Mouse (Mus musculus) intestine, postnatal 0 days (tissue): ENCODE measurements around the gene Man1c1. TPM values are rescaled to one million over a fixed set of nuclear protein-coding genes. Genes with fewer than 3 reads are reported as not detected.

ENCODE experiments used
- ATAC-seq: fragments of 200-750 bp; cut with Nextera tagmentation; 2 replicates; pipeline ENCODE4 v1.8.0; 2017; ENCODE audit warnings: mild to moderate bottlenecking, moderate TSS enrichment, moderate library complexity
- H3K27ac ChIP-seq: fragments of 300-500 bp; sonication (generic); 2 replicates; pipeline ENCODE4 v1.5.1; 2014; ENCODE audit warnings: mild to moderate bottlenecking, low read depth, low read length, moderate library complexity
- H3K27me3 ChIP-seq: fragments of 300-500 bp; sonication (generic); replicated peaks from 2 replicates; pipeline ENCODE4 v1.6.1; 2014; ENCODE audit warnings: low read length, mixed read lengths; ENCODE audit not compliant: control insufficient read depth, insufficient read depth
- H3K36me3 ChIP-seq: fragments of 300-500 bp; sonication (generic); 2 replicates; pipeline ENCODE4 v1.6.1; 2014; ENCODE audit warnings: mild to moderate bottlenecking, moderate library complexity; ENCODE audit not compliant: control insufficient read depth, insufficient read depth
- H3K4me1 ChIP-seq: fragments of 300-500 bp; sonication (generic); replicated peaks from 2 replicates; pipeline ENCODE4 v1.6.1; 2014; ENCODE audit warnings: antibody characterized with exemption, low read length, mixed read lengths; ENCODE audit not compliant: control insufficient read depth, insufficient read depth
- H3K4me2 ChIP-seq: fragments of 300-500 bp; sonication (generic); replicated peaks from 2 replicates; pipeline ENCODE4 v1.6.1; 2014; ENCODE audit warnings: low read depth, mild to moderate bottlenecking, moderate library complexity
- H3K4me3 ChIP-seq: fragments of 300-500 bp; sonication (generic); 2 replicates; pipeline ENCODE4 v1.5.1; 2014; ENCODE audit warnings: low read depth, low read length
- H3K9ac ChIP-seq: fragments of 300-500 bp; sonication (generic); 2 replicates; pipeline ENCODE4 v1.6.1; 2014; ENCODE audit warnings: mild to moderate bottlenecking, low read depth, low read length
- H3K9me3 ChIP-seq: fragments of 300-500 bp; sonication (generic); 2 replicates; pipeline ENCODE4 v1.6.1; 2016; ENCODE audit warnings: mixed run types; ENCODE audit not compliant: control insufficient read depth
- CTCF ChIP-seq: sonication (generic); IDR thresholded peaks from 2 replicates; pipeline ENCODE4 v1.5.1; 2016; ENCODE audit warnings: low read depth, mild to moderate bottlenecking, control low read depth, antibody characterized with exemption, moderate library complexity
- WGBS: fragments of 180-500 bp; shearing (Covaris S2); extraction: QIAGEN DNeasy Blood & Tissue Kit; methylation state at CpG from one replicate; pipeline ENCODE4 v1.1.7; 2014; 5-methylcytosine and 5-hydroxymethylcytosine counted together
- polyA plus RNA-seq: library from polyadenylated mRNA; unstranded; fragments of >200 nt; fragmentation: Nextera tagmentation; extraction: Ambion mirVana; gene quantifications from 2 replicates; pipeline ENCODE4 v1.2.1, GENCODE M21; 2015

Gene Man1c1
- polyA plus RNA-seq, 1 experiment from 2014 or later = 1.7 TPM

DNA sequence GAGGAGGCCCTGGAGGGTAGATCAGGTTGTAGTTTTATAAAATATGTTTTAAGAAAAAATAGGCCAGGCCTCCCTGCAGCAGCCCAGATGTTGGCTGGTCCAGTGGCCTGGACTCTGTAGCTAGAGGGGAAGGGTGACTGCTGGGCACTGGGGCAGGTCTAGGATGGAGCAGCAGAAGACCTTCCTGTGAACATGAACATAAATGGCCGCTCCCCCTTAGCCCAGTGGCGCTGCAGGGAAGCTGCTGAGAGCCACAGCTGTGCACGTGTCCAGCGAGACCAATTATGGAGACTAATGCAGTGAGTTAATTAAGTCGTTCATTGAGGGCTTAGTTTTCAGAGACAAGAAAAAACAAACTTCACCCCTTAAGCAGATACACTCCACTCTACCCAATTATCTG is 178.3 kb downstream of the Man1c1 start:
- 78% methylated on average over 5 of the region's 5 CpGs for WGBS
- Histone ChIP-seq H3K27ac (no peak overlapping the region), H3K4me3 (no peak overlapping the region)

DNA sequence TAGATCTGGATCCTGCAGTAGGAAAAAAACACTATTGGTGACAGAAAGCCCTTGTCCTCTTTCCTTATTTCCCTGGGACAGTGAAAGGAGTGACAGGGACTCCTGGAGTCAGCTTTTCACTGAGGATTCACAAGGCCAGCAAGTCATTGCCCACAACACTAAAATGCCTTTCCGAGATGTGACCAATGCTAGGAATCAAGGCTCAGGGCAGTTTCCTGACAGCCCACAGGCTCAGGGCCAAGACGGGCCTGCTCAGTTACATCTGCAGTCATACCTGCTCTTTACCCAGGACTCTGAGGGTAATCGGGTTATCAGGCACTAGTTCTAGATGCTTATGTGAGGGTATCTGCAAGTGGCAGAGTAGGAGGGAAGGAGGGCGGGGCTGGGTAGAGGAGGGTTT is 180.6 kb downstream of the Man1c1 start:
- Histone ChIP-seq H3K4me3 (no peak overlapping the region), H3K27ac (no peak overlapping the region), H3K36me3 (peaks cover 41% of the 10 kb centered on the region), H3K27me3 (no peaks in the 10 kb centered on the region), H3K4me2 (no peak overlapping the region), H3K4me1 (no peaks in the 10 kb centered on the region), H3K9ac (no peak overlapping the region), H3K9me3 (no peaks in the 10 kb centered on the region)
- 83% methylated on average over 4 of the region's 4 CpGs for WGBS
- no peak for TF ChIP-seq CTCF
- ATAC-seq = no peak

More for the DNA sequence above, 178.3 kb downstream of the Man1c1 start:
- H3K9ac ChIP-seq = no peak overlapping the region
- H3K9me3 ChIP-seq = no peaks in the 10 kb centered on the region
- H3K27me3 ChIP-seq = no peaks in the 10 kb centered on the region
- no peak for TF ChIP-seq CTCF
- H3K36me3 ChIP-seq = peaks cover 65% of the 10 kb centered on the region
- H3K4me1 ChIP-seq = no peaks in the 10 kb centered on the region
- no peak for ATAC-seq
- H3K4me2 ChIP-seq = no peak overlapping the region

DNA sequence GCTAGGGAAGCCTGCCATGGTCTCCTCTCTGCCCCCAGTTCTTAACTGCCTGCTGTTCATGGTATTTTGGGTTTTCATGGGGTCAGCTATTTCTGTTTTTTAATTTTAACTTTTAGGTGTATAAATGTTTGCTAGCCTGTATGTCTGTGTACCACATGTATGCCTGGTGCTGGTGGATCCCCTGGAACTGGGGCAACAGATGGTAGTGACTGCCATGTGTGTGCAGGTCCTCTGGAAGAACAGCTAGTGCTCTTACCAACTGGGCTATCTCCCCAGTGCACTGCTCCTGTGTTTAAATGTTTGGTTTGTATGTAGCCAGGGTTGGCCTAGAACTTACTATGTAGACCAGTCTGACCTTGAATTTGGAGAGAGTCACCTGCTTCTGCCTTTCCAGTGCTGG is 184.8 kb downstream of the Man1c1 start:
- TF ChIP-seq CTCF = no peak
- Histone ChIP-seq H3K36me3 (peaks cover 14% of the 10 kb centered on the region; the same call in 1 of the 2 replicates), H3K27me3 (no peaks in the 10 kb centered on the region)

DNA sequence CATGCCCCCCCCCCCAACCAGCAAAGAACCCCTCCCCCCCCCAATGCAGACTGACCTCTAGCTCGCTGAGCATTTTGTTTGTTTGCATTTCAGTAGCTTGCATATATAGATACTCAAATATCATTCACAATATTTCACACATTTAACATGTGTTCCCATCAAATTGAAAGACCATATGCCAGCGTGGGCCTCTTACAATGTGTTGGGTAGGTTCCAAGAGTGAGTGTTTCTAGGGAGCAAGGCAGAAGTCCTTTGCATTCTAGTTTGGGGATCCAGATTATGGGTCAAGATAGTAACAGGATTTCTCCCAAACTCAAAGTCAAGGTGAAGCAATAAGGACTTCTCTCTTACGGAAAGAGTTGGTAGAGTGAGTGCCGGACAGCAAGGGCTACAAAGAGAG is 185.5 kb downstream of the Man1c1 start:
- Histone ChIP-seq H3K4me2 (no peak overlapping the region), H3K4me3 (no peak overlapping the region), H3K4me1 (no peaks in the 10 kb centered on the region), H3K9ac (no peak overlapping the region), H3K27ac (no peak overlapping the region), H3K27me3 (no peaks in the 10 kb centered on the region), H3K9me3 (no peaks in the 10 kb centered on the region), H3K36me3 (peaks cover 11% of the 10 kb centered on the region; the same call in 1 of the 2 replicates)
- 85% methylated on average over 4 of the region's 4 CpGs for WGBS
- no peak for ATAC-seq
- TF ChIP-seq CTCF = no peak

More for the DNA sequence above, 184.8 kb downstream of the Man1c1 start:
- Histone ChIP-seq H3K9ac (no peak overlapping the region), H3K4me1 (no peaks in the 10 kb centered on the region), H3K4me2 (no peak overlapping the region), H3K9me3 (no peaks in the 10 kb centered on the region), H3K4me3 (no peak overlapping the region), H3K27ac (no peak overlapping the region)
- ATAC-seq = no peak

DNA sequence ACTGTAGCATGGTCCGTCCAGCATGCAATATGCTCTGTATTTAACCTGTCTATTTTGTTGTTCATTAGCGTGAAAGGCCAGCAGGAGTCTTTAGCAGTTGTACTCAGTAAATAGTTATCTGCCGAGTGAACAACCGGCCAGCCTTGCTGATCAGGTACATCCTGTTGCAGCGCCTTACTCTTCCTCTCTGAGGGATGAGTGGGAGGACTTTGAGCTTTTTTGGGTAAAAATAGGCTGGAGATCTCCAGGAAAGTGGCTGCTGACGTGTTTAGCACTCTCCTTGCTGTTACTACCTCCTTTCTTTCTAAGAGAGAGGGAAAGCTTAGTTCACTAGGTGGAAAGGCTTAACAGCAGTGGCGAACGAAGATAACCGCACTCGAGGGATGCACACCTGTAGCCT is 186.4 kb downstream of the Man1c1 start:
- Histone ChIP-seq H3K9ac (no peak overlapping the region), H3K4me1 (0 out of 2 replicates have a peak, but pooled peaks cover under 1% of the 10 kb centered on the region), H3K9me3 (no peaks in the 10 kb centered on the region), H3K4me3 (no peak overlapping the region), H3K27ac (no peak overlapping the region), H3K27me3 (no peaks in the 10 kb centered on the region), H3K4me2 (no peak overlapping the region), H3K36me3 (peaks cover 5% of the 10 kb centered on the region; the same call in 1 of the 2 replicates)
- ATAC-seq = no peak
- TF ChIP-seq CTCF = no peak
- WGBS = 76% methylated on average over 10 of the region's 10 CpGs

DNA sequence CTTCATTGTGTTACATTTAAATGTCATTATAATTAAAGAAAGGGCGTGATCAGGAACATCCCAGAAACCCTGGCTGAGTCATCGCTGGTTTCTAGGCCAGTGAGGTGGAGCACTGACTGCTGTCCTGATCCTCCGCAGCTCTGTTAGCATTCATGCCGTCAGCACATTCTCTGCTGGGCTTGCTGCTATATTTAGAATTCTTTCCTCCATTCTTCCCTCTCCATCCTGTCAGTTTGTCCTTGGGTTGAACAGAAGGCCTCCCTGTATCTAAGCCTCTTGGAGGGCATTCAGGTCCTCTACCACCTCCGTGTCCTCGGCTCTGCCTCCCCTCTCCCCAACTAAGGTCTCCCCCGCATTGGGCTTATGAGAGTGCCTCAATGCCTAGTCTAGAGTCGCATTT is 187.1 kb downstream of the Man1c1 start:
- H3K27ac ChIP-seq = no peak overlapping the region

DNA sequence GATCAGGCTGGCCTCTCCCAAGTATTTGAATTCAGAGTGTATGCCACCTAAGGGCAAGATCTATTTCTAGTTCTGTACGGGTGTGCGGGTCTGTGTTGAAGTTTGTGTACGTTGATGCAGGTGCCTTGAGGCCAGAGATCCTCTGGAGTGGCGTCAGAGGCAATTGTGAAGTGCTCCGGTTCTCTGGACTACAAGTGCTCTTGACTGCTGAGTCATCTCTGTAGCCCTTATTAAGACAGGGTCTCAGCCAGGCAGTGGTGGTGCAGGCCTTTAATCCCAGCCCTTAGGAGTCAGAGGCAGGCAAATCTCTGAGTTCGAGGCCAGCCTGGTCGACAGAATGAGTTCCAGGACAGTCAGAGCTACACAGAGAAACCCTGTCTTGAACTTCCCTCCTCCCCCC is 188.5 kb downstream of the Man1c1 start:
- TF ChIP-seq CTCF = no peak
- no peak for ATAC-seq
- no peaks in the 10 kb centered on the region for H3K27me3 ChIP-seq
- H3K36me3 ChIP-seq = no peaks in the 10 kb centered on the region
- no peaks in the 10 kb centered on the region for H3K9me3 ChIP-seq
- no peak overlapping the region for H3K4me2 ChIP-seq
- no peak overlapping the region for H3K9ac ChIP-seq
- WGBS = 59% methylated on average over 7 of the region's 7 CpGs
- no peak overlapping the region for H3K4me3 ChIP-seq
- H3K27ac ChIP-seq = no peak overlapping the region
- H3K4me1 ChIP-seq = 0 out of 2 replicates have a peak, but pooled peaks cover 4% of the 10 kb centered on the region

More for the DNA sequence above, 187.1 kb downstream of the Man1c1 start:
- H3K4me1 ChIP-seq = 0 out of 2 replicates have a peak, but pooled peaks cover 4% of the 10 kb centered on the region
- WGBS = 59% methylated on average over 8 of the region's 8 CpGs
- H3K4me2 ChIP-seq = no peak overlapping the region
- H3K9ac ChIP-seq = no peak overlapping the region
- no peak overlapping the region for H3K4me3 ChIP-seq
- peaks cover 5% of the 10 kb centered on the region; the same call in 1 of the 2 replicates for H3K36me3 ChIP-seq
- H3K9me3 ChIP-seq = no peaks in the 10 kb centered on the region
- no peak for TF ChIP-seq CTCF
- ATAC-seq = no peak
- H3K27me3 ChIP-seq = no peaks in the 10 kb centered on the region
